Mouse (Mus musculus) pancreas, adult 10 weeks (tissue): ENCODE data around the gene Phrf1. TPM values are rescaled to one million over a fixed set of nuclear protein-coding genes. Genes with fewer than 3 reads are reported as not detected.

ENCODE experiments used
- polyA plus RNA-seq: library from polyadenylated mRNA; stranded (reverse); fragments of 350-450 nt; fragmentation: Illumina TruSeq; extraction: RNeasy Lipid Tissue Mini Kit (QIAGEN cat#74804); gene quantifications from one replicate; pipeline ENCODE4 v1.2.3, GENCODE M21; 2015; ENCODE audit warnings: low read depth, low replicate concordance; ENCODE audit not compliant: insufficient read depth

Phrf1 gene
- polyA plus RNA-seq, result 31.0 TPM

DNA sequence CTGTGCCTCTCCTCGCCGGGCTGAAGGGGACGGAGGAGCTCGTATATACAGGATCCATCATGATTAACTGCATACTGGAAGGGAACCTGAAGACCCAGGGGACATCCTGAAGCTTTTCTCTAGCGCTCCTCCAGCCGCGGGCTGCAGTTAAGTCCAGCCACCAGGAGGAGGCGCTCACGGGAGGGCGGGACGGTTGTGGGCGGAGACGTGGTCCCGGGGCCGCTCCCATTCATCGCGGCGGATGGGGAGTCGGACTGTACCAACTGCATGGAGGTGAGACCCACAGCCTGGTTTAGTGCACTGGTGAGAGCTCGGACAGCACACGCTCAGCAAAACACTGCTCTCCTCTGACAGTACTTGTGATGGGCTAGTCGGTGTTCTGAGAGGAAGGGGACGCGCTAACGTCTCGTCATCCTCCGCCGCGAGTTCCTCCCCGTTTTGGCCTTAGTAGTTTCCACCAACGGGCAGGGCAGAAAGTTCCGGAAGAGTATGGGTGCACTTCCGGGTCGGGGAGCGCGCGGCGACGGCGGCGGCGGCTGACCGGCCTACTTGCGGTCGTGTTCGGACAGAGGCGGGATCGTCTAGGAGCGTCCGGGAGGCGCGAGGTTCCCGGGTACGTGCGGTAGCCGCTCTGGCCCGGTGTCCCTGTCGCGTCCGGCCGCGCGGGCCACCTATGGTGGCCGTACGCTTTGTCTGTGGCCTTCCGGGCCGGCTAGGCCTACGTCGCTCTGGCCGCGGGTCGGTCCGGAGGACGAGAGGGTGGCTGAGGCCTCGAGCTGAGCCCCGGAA lies at the start of gene Phrf1:
Gene Phrf1 (plus strand): TSS at position 506 of the 789 bp plus-strand sequence.

DNA sequence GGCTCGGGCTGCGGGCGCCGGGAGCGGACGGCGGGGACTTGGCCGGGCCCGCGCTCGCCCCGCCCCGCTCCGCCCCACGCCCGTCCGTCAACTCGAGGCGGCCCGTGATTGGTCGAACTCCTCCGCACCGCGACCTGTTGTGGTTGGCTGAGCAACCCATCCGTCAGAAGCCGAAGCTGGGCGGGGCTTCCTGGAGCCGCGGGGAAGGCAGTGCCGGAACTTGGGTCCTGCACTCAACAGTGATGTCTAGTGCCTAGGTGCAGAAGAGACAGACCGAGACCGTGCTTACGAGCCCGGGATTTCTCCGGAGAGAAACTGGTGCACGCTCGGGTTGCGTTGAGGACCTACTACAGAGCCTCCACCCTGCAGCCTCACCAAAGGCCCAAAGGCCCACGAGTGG lies 34.6 kb upstream of the Phrf1 start, which contains the start of the genes Hras and Lrrc56:
Gene Hras (minus strand): TSS at position 58 of the 400 bp plus-strand sequence.
Gene Lrrc56 (plus strand): TSS at position 210 of the 400 bp plus-strand sequence.

DNA sequence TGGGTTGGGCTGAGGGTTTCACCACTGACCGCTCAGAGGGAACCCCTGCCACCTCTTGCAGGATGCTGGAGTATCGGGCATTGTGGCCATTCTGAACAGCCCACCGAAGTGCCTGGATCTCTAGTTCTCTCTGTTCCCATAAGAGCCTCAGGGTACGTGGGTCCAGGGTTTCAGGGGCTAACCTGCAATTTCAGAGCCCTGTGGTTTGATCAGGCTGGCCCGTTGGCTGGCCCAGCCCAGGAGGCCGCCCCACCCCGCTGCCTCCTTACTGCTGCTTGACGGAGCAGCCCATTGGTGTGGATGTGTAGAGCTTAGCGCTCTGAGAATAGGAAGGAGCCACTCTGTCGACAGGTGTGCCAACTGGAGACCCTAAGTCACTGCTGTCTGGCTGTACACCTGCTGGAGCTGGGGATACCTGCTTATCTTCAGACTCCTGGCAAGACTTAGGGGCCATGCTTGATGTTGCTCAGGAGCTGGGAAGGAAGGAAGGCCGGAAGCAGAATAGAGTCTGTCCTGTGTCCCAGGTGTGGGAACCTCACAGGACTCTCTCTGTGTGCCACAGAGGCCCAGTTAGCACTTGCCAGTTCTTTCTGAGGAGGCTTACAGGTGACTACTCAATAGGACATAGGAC lies 14.9 kb upstream of the Phrf1 start, which contains the start of gene Lmntd2:
Gene Lmntd2 (minus strand): TSS at position 476 of the 631 bp plus-strand sequence.

DNA sequence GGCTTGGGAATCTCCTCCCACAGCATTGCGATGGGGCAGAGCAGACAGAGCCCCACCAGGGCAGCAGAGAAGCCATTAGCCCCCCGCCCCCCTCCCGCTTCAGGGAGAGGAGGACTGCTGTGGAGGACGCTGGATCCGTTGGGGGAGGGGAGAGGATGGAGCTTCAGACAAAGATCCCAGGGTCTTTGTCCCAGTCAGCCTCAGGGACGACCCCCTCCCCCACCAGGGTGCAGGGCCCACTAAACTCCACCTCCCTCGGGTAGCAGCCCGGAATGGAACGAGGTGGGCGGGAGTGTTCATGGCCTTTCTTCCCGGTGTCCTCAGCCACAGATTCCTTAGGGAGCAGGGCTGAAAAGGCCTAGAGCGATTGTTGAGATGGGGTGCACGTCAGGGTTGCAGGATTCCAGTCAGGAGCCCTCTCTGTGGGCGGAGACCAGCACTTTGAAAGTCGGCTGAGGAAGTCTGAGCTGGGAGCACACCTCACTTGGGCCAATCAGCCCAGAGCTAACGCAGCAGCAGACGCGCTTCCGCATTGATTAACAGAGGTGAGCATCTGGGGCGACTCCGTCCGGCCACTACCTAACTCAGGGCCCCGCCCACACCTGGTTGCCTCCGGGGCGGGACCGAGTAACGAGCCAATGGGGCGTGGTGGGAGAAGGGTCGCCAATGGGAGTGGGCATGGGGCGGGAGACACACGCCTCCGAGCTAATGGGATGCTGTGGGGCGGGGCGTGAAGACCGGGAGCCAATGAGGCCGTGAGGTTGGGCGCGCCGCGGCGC lies 13.3 kb upstream of the Phrf1 start, which contains the start of gene Rassf7:
Gene Rassf7 (plus strand): TSS at position 760 of the 779 bp plus-strand sequence.

DNA sequence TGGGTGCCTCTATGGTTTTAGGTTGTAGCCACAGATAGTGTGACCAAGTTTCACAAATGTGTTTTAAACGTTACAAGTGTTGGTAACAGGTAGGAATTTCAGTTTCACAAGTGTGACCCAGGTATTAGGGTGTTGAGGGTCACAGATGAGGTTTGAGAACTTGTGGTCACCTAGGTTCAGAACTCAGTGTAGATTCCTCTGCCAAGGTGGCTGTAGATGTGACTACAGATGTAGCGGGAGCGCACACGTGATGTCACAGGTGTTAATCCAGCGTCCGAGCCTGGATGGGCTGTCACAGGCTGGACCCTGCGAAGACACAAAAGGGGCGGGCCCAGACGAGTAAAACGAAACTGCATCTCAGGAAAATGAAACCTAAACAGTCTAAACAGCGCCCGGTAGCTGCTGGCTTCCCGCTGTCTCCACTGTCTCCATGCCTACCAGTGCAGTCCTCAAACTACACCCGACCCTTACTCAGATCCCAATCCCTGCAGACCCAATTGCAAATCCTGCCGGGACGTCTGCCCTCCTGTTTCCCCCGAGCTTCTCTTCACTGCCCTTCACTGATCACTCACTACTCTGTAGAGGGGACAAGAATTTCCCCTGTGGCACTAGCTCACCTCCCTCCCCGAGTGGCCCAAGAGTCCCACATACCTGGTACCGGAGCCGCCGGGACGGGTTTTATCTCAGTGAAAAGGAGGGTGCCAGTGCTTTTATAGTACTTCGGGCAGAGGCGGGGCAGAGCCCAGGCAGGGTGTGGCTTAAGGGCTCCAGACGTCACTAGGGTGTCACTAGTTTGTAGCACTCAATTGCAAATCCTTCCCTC lies 37.4 kb downstream of the Phrf1 start, which contains the start of gene Irf7:
Gene Irf7 (minus strand): TSS at position 743 of the 823 bp plus-strand sequence.

GRCm38 (mm10) chr7:141276546-141276945 lies 48.0 kb downstream of the Phrf1 start, which contains the start of gene Cdhr5:
Cdhr5 (minus strand) TSS chr7:141276786.

GRCm38 (mm10) chr7:141278766-141279590 lies 50.4 kb downstream of the Phrf1 start, which contains the start of gene Sct:
Sct (minus strand) TSS chr7:141279133.

DNA sequence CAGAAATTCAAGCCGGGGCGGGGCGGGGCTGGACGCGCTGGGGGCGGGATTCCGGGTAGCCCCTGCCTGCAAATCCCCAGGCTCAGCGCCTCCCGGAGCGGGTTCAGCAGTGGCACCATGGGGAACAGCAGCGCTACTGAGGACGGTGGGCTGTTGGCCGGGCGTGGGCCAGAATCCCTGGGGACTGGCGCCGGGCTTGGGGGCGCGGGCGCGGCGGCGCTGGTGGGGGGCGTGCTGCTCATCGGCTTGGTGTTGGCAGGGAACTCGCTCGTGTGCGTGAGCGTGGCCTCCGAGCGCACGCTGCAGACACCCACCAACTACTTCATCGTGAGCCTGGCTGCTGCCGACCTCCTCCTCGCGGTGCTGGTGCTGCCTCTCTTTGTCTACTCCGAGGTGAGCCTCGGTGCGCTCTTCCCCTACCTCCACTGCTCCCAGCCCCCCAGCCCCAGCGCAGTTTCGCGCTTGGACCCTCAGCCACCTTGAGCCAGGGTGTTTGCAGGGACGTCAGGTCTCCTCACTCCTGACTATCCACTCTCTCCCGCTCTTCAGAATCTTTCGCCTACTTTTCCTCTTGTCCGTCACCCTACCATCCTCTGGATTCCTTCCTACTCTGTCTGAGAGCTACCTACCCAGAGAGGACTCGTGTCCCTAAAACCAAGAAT lies 63.5 kb downstream of the Phrf1 start, which contains the start of gene Drd4:
Gene Drd4 (plus strand): TSS at position 86 of the 662 bp plus-strand sequence.

Other genes with a start within 250 kb of the Phrf1 start
- 188 TPM for gene Ifitm3, start 218.0 kb upstream of the Phrf1 start, polyA plus RNA-seq
- not detected for gene Ifitm6, start 210.9 kb upstream of the Phrf1 start, polyA plus RNA-seq
- not detected for gene Gm17387, start 199.7 kb upstream of the Phrf1 start, polyA plus RNA-seq
- gene B4galnt4, start 167.7 kb upstream of the Phrf1 start, polyA plus RNA-seq, result 0.26 TPM
- 12.4 TPM for gene Pkp3, start 150.6 kb upstream of the Phrf1 start, polyA plus RNA-seq
- gene Sigirr, start 128.2 kb upstream of the Phrf1 start, polyA plus RNA-seq, result 8.7 TPM
- 0.35 TPM for gene Ano9, start 111.0 kb upstream of the Phrf1 start, polyA plus RNA-seq
- gene Ptdss2, start 106.4 kb upstream of the Phrf1 start, polyA plus RNA-seq, result 4.1 TPM
- gene Rnh1, start 55.9 kb upstream of the Phrf1 start, polyA plus RNA-seq, result 56.7 TPM
- 22.7 TPM for gene Hras, start 34.8 kb upstream of the Phrf1 start, polyA plus RNA-seq
- 1.4 TPM for gene Lrrc56, start 34.6 kb upstream of the Phrf1 start, polyA plus RNA-seq
- gene Lmntd2, start 14.7 kb upstream of the Phrf1 start, polyA plus RNA-seq, result 5.9 TPM
- gene Rassf7, start 12.9 kb upstream of the Phrf1 start, polyA plus RNA-seq, result 12.7 TPM
- gene Irf7, start 37.7 kb downstream of the Phrf1 start, polyA plus RNA-seq, result 8.0 TPM
- not detected for gene Cdhr5, start 48.0 kb downstream of the Phrf1 start, polyA plus RNA-seq
- not detected for gene Sct, start 50.3 kb downstream of the Phrf1 start, polyA plus RNA-seq
- gene Drd4, start 63.2 kb downstream of the Phrf1 start, polyA plus RNA-seq, result not detected
- gene Deaf1, start 98.9 kb downstream of the Phrf1 start, polyA plus RNA-seq, result 23.3 TPM
- 11.4 TPM for gene Tmem80, start 99.0 kb downstream of the Phrf1 start, polyA plus RNA-seq
- gene Eps8l2, start 110.1 kb downstream of the Phrf1 start, polyA plus RNA-seq, result 35.8 TPM
- gene Taldo1, start 163.4 kb downstream of the Phrf1 start, polyA plus RNA-seq, result 61.6 TPM
- gene Gatd1, start 185.4 kb downstream of the Phrf1 start, polyA plus RNA-seq, result 17.6 TPM
- 0.98 TPM for gene Cend1, start 200.7 kb downstream of the Phrf1 start, polyA plus RNA-seq
- gene Slc25a22, start 209.1 kb downstream of the Phrf1 start, polyA plus RNA-seq, result 14.0 TPM
- 0.30 TPM for gene Pidd1, start 215.2 kb downstream of the Phrf1 start, polyA plus RNA-seq
- 634 TPM for gene Rplp2, start 218.6 kb downstream of the Phrf1 start, polyA plus RNA-seq
- 21.8 TPM for gene Pnpla2, start 226.4 kb downstream of the Phrf1 start, polyA plus RNA-seq
- 31.6 TPM for gene Cracr2b, start 232.3 kb downstream of the Phrf1 start, polyA plus RNA-seq
- gene Cd151, start 238.6 kb downstream of the Phrf1 start, polyA plus RNA-seq, result 50.4 TPM
- 16.0 TPM for gene Polr2l, start 246.3 kb downstream of the Phrf1 start, polyA plus RNA-seq
- gene Tspan4, start 246.5 kb downstream of the Phrf1 start, polyA plus RNA-seq, result 14.3 TPM